Mouse (Mus musculus) urinary bladder, adult 2 months (tissue): Measurements from ENCODE around the gene Slc17a2. TPM values are rescaled to one million over a fixed set of nuclear protein-coding genes. Genes with fewer than 3 reads are reported as not detected.

Experiments used
- polyA plus RNA-seq: library from polyadenylated mRNA; depleted of rRNA; stranded (reverse); fragments of >200 nt; gene quantifications from 2 replicates; pipeline ENCODE4 v1.2.3, GENCODE M21; 2012; rRNA removed

Slc17a2 gene
- polyA plus RNA-seq, 1 experiment: not detected

Other genes starting within 250 kb of the Slc17a2 start
- gene Hist1h3e, start 244.6 kb upstream of the Slc17a2 start, polyA plus RNA-seq: 0.83 and 1.6 TPM in 2 replicates
- 0.15 and 0.53 TPM in 2 replicates for gene Hist1h2ae, start 235.8 kb upstream of the Slc17a2 start, polyA plus RNA-seq
- 7.4 and 9.9 TPM in 2 replicates for gene Hist1h2bg, start 235.6 kb upstream of the Slc17a2 start, polyA plus RNA-seq
- gene Hist1h2bf, start 232.8 kb upstream of the Slc17a2 start, polyA plus RNA-seq: 0.75 TPM in 1 of 2 replicates, not detected in the other
- gene Hist1h2ad, start 232.6 kb upstream of the Slc17a2 start, polyA plus RNA-seq: 1.6 and 1.9 TPM in 2 replicates
- gene Hist1h3d, start 231.2 kb upstream of the Slc17a2 start, polyA plus RNA-seq: 2.5 and 2.6 TPM in 2 replicates
- 0.47 and 3.4 TPM in 2 replicates for gene Hist1h4d, start 225.4 kb upstream of the Slc17a2 start, polyA plus RNA-seq
- 2.6 and 3.4 TPM in 2 replicates for gene Hist1h2be, start 185.9 kb upstream of the Slc17a2 start, polyA plus RNA-seq
- 1.1 and 2.4 TPM in 2 replicates for gene Hist1h1e, start 184.4 kb upstream of the Slc17a2 start, polyA plus RNA-seq
- 0.45 and 0.86 TPM in 2 replicates for gene Hist1h2ac, start 123.0 kb upstream of the Slc17a2 start, polyA plus RNA-seq
- gene Hist1h2bc, start 122.8 kb upstream of the Slc17a2 start, polyA plus RNA-seq: 193 and 203 TPM in 2 replicates
- not detected in 2 replicates for gene Hist1h1t, start 111.2 kb upstream of the Slc17a2 start, polyA plus RNA-seq
- 0.47 and 1.7 TPM in 2 replicates for gene Hist1h4c, start 108.5 kb upstream of the Slc17a2 start, polyA plus RNA-seq
- gene Hfe, start 96.1 kb upstream of the Slc17a2 start, polyA plus RNA-seq: 13.8 and 14.8 TPM in 2 replicates
- 125 and 170 TPM in 2 replicates for gene Hist1h1c, start 68.2 kb upstream of the Slc17a2 start, polyA plus RNA-seq
- 0.48 and 0.84 TPM in 2 replicates for gene Hist1h3c, start 61.4 kb upstream of the Slc17a2 start, polyA plus RNA-seq
- gene Hist1h2bb, start 60.3 kb upstream of the Slc17a2 start, polyA plus RNA-seq: 0.43 and 0.49 TPM in 2 replicates
- gene Hist1h2ab, start 55.9 kb upstream of the Slc17a2 start, polyA plus RNA-seq: 0.60 TPM in 1 of 2 replicates, not detected in the other
- 0.48 and 0.52 TPM in 2 replicates for gene Hist1h3b, start 54.7 kb upstream of the Slc17a2 start, polyA plus RNA-seq
- 0.75 and 0.94 TPM in 2 replicates for gene Hist1h4b, start 50.0 kb upstream of the Slc17a2 start, polyA plus RNA-seq
- 0.48 and 1.2 TPM in 2 replicates for gene Hist1h4a, start 45.8 kb upstream of the Slc17a2 start, polyA plus RNA-seq
- gene Hist1h3a, start 44.6 kb upstream of the Slc17a2 start, polyA plus RNA-seq: 0.34 and 0.66 TPM in 2 replicates
- gene Hist1h1a, start 43.3 kb upstream of the Slc17a2 start, polyA plus RNA-seq: not detected in 2 replicates
- gene Trim38, start 37.1 kb upstream of the Slc17a2 start, polyA plus RNA-seq: 0.25 and 0.36 TPM in 2 replicates
- not detected in 2 replicates for gene Slc17a3, start 32.4 kb downstream of the Slc17a2 start, polyA plus RNA-seq
- not detected in 2 replicates for gene Slc17a1, start 60.8 kb downstream of the Slc17a2 start, polyA plus RNA-seq
- 0.04 and 0.06 TPM in 2 replicates for gene Slc17a4, start 108.0 kb downstream of the Slc17a2 start, polyA plus RNA-seq
- gene Hist1h2ba, start 127.2 kb downstream of the Slc17a2 start, polyA plus RNA-seq: not detected in 2 replicates
- gene Hist1h2aa, start 127.5 kb downstream of the Slc17a2 start, polyA plus RNA-seq: not detected in 2 replicates
- not detected in 2 replicates for gene Scgn, start 184.2 kb downstream of the Slc17a2 start, polyA plus RNA-seq